Mouse (Mus musculus) layer of hippocampus, adult 18-20 months (tissue): ENCODE measurements around the gene Camta1. TPM values are rescaled to one million over a fixed set of nuclear protein-coding genes. Genes with fewer than 3 reads are reported as not detected.

Experiments used
- DNase-seq, 2 experiments: peaks; one replicate each; pipeline ENCODE4 v3.0.0; 2022; ENCODE audit warnings: low spot score in 2 of 2
- total RNA-seq, 2 experiments: library from RNA; stranded (reverse); gene quantifications; 2 replicates each; pipeline ENCODE4 v1.2.3; 2021

Camta1 gene
- total RNA-seq, 2 experiments from 2014 or later = 279 to 302 TPM

DNA sequence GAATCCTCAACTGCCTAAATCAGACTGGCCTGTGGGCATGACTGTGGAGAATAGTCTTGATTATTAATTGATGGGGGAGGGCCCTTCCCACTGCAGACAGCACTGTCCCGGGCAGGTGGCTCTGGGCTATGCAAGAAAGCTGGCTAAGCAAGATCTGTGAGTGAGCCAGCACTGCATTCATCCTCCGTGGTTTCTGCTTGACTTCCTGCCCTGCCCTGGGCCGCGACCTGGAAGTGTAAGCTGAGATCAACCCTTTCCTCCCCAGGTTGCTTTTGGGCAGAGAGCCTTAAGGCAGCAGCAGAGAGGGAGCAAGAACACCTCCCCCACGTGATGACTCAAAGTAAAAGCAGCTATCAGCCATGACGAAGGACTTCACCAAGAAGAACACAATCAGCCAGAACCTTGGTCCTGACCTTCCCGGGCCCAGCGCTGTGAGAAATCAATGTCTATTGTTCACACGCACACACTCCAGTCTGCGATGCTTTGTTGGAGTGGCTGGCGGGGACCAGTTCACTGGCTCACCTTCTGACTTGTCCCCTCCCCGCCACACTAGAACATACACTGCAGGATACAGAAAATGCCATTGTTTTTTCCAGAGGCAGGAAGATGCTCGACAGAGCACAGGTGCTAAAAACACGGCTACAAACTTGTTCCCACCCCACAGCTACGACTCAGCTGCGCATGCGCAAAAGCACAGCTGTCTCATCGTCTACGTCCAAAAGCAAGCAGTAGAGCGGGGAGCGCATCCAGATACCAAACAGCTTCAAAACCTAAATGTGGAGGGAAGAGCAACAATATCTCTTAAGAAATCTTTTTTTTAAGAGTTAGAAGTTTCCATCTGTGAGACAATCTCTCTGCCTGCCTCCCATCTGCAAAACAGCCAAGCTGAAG is 243.0 kb downstream of the Camta1 start:
- no peak for DNase-seq

GRCm38 (mm10) chr4:151611621-151612020 is 250.1 kb downstream of the Camta1 start:
- no peak for DNase-seq

DNA sequence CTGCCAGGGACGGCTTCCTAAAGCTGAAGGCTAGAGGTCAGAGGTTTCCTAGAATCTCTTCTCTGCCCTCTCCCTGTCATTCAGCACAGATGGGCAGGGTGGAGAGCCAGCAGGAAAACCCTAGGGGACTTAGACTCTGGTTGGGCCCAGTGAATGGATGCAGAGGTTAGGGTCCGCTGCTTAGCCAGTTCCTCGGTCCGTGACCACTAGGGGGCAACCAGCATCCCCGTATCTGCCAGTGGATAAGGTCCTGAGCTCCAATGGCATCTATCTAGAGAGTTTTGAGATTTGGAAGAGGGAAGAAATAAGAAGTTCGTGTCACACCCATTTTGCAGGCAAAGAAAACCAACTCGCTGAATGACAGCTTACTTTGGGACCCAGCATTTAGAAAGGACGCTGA is 251.4 kb downstream of the Camta1 start:
- DNase-seq = peak in 1 of 2 experiments; percentile 53

DNA sequence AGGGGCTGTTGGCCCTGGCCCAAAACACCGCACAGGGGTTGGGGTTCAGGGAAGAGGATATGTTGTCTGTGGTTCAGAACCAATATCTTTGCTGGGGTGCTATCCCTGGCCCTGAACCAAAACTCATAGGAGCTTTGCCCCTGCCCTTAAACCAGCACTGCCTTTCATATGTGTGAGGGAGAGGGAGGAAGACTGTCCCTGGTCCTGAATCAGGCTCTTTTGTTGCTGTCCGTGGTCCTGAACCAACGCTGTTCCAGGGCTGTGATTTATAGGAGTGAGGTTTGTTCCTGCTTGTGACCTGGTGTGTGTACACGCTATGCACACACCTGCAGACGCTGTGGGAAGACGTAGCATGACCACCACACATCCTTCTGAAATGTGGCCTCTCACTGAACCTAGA is 256.8 kb downstream of the Camta1 start:
- no peak for DNase-seq

GRCm38 (mm10) chr4:151604481-151604880 is 257.2 kb downstream of the Camta1 start:
- peak in 1 of 2 experiments; percentile 29 for DNase-seq

GRCm38 (mm10) chr4:151603586-151603985 is 258.1 kb downstream of the Camta1 start:
- DNase-seq = no peak

DNA sequence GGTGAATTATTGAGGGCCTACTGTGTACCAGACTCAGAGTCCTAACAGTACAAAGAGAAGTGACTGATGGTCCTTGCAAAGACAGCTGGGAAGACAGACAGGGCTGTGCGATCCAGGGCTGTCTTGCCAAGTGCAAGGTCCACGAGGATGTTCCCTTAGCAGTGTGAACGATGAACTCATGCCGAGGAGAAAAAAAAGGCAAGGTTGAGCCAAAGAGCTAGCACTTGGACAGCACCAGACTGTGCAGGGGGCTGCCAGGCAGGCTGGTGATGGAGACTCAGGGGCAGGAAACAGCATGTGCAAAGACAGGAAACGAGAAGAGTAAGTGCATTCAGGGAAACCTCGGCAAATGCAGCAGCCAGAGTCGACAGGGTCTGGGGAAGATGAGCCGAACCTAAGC is 266.6 kb downstream of the Camta1 start:
- no peak for DNase-seq

- no peak for DNase-seq
Observed at GRCm38 (mm10) chr4:151593042-151593441, 268.6 kb downstream of the Camta1 start.

- no peak for DNase-seq
Observed at GRCm38 (mm10) chr4:151586074-151586473, 275.6 kb downstream of the Camta1 start.

DNA sequence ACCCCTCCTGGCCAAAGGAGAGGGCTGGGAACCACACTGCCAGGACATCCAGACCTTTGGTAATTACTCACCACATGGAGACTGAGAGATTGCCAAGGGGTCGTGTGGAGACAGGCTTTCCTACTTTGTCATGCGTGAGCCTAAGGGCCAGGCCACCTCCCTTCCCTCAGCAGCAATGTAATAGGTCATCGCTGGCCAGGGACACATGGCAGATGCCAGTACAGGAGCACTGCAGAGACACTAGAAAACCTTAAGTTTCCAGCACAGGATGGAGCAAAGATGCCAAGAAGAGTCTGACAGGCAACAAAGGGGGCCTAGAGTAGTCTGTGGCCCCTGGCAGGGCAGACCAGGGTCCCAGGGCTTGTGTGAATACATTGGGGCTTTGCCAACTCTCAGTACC is 283.7 kb downstream of the Camta1 start:
- DNase-seq = no peak

GRCm38 (mm10) chr4:151576291-151577108 is 285.2 kb downstream of the Camta1 start:
- peak in 1 of 2 experiments; percentile 34 for DNase-seq

DNA sequence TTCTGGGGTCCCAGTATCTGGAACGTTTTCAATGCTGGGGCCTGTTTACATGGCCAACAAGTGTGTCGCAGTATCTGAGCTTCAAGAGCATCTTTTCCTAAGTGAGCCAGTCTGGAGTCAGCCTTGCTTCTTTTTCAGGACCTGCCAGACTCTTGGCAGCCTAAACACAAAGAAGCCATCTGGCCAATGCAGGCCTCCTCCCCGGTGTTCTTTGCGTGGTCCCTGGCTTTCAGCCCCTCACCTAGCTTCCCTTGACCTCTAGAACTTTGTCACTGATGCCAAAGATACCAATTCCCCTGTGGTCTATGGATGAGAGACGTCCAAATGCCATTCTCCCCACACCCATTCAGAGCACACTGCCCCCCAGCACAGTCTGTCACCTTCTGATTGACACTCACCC is 289.0 kb downstream of the Camta1 start:
- no peak for DNase-seq

GRCm38 (mm10) chr4:151569586-151569985 is 292.1 kb downstream of the Camta1 start:
- peak; percentile 21 to 49 for DNase-seq

DNA sequence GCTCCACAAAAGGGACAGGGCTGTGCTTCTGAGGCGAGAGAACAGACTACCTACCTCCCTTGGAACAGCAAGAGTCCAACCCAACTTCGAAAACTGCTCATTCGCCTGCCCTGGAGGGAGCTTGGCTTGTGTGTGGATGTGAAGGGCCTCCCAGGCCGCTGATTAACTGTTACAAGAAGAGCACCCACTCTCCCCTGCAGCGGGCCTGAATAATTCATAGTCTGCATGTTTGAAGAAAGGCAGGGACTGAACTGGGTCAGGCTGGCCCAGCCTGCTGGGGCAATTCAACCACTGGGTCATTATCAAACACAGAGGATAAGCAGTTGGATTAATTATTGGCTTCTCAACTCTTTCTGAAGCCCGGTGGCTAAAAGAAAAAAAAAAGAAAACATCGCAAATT is 292.8 kb downstream of the Camta1 start:
- no peak for DNase-seq

DNA sequence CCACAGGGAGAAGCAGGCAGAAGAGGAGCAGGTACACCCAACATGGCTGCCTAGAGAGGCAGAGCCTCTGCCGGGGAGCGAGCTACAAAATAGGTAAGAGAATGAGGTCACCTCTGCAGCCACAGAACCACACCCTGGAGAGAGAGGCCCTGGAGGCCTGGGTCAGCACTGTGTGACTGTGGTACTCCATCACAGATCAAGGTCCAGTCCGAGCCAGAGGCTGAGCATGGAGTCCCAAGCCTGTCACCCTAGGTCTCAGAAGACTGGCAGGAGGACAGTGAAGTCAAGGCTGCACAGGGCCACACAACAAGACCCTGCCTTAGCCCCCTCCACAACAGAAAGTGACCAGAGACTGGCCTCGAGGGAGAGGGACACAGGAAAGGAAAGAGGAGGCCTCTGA is 294.6 kb downstream of the Camta1 start:
- no peak for DNase-seq

DNA sequence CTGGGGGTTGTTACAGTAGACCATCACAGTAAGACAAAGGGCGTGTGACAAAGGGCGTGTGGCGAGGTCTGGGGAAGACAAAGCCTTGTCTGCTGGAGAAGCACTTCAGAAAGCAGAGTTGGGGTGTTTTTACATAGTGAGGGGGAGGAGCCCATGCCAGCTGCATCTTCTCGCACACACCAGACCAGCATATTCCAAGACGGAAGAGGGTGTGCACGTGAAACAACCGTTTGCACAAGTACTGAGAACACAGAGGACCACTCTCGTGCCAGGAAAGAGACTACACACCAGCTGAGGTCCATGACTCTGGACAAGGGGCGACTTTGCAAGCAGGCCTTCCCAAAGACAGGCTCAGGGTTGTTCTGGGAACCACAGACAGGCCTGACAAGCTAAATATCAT is 306.2 kb downstream of the Camta1 start:
- DNase-seq = no peak

GRCm38 (mm10) chr4:151549523-151549922 is 312.2 kb downstream of the Camta1 start:
- no peak for DNase-seq

GRCm38 (mm10) chr4:151545452-151545851 is 316.2 kb downstream of the Camta1 start:
- DNase-seq = no peak

GRCm38 (mm10) chr4:151544191-151544590 is 317.5 kb downstream of the Camta1 start:
- DNase-seq = peak in 1 of 2 experiments; percentile 23

GRCm38 (mm10) chr4:151540546-151540945 is 321.1 kb downstream of the Camta1 start:
- no peak for DNase-seq

DNA sequence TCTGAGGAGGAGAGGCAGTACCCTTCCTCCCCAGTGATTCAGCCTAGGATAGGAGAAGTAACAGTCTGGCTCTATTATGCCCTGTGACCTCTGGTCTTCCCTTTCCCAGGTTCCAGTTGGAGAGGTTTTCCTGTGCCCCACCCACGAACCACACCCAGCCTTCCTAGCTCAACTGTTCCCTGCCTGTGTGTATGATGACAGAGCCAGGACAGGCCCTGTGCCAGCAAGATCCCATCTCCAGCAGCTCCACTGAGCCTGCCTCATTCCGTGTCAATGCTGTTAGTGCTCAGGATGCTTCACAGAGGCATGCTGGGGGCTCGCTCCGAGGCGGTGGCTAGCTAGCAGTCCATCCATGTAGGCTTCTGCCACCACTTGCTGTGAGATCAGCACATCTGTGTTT is 321.8 kb downstream of the Camta1 start:
- peak in 1 of 2 experiments; percentile 29 for DNase-seq

DNA sequence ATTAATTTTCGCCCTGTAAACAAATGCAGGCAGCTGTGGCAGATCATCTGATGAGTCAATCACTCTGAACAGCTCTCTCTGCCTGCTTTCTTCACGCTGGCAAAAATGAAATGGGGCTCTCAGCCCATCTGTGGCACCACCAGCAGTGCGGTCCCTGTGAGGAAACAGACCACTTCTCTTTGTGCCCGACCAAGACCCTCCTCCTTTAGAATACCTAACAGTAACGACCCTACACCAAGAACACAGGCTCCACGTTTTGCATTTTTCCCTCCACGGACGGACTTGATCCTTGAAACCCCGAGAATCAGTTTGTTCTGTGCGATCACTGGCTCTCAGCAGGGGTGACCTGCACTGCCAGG is 322.5 kb downstream of the Camta1 start:
- DNase-seq = no peak
